Comparison of ENCODE assay signal across 13 mouse cellular contexts in genomic region chr2:40660408-40660807, GRCm38 (mm10).
DNase-seq lines count a peak whose midpoint lies in the region; ATAC-seq lines count a peak whose summit lies in the region.
"Had no signal": no experiment of that assay in that cellular context is flagged by ENCODE, and none has a peak within 500 bp of the region (broad histone marks: within the 10 kb centered on the region; RNA-seq: fewer than 3 reads in every experiment).

No protein-coding gene starts in this region.

- DNase-seq in layer of hippocampus, adult 9-11 months = peak; percentile 2
- no peak for DNase-seq in layer of hippocampus, postnatal 10 days (ENCODE audit: low spot score in 2 of 2)
- peak; percentile 4 to 37 for DNase-seq in right cerebral cortex, postnatal 36 days (ENCODE audit: low spot score in 2 of 2)
- no peak for DNase-seq in right cerebral cortex, postnatal 4 days
- DNase-seq in left cerebral cortex, postnatal 25 days (ENCODE audit: low spot score in 2 of 2) = peak; percentile 21 to 84
- DNase-seq: adrenal gland, postnatal 25 days; cerebellum, postnatal 10 days; forebrain, postnatal 0 days; gastrocnemius, postnatal 14 days had no signal

- no peak for ATAC-seq in granulocyte monocyte progenitor cell, adult 5-6 weeks (replicated peaks; ENCODE audit: poor library complexity, severe bottlenecking)
- ATAC-seq: activated CD4-positive, CD25-positive, alpha-beta regulatory T cell, adult 4 months; forebrain, embryonic 13.5 days; forebrain, postnatal 0 days; Patski had no signal

- intact Hi-C loops in left cerebral cortex, postnatal 25 days (cut with DNase I) = no loop called here

Comparison
In these comparisons a context has a peak if more than half of its experiments do, and no peak if none do; other contexts are left out.
1. DNase-seq: peak in layer of hippocampus, adult 9-11 months (single experiment), right cerebral cortex, postnatal 36 days (2 of 2) and left cerebral cortex, postnatal 25 days (2 of 2); none in layer of hippocampus, postnatal 10 days (0 of 2) and right cerebral cortex, postnatal 4 days (single experiment).